Mouse (Mus musculus) midbrain, embryonic 16.5 days (tissue): ENCODE results near the gene Trpm1. TPM values are rescaled to one million over a fixed set of nuclear protein-coding genes. Genes with fewer than 3 reads are reported as not detected.

Experiments
- ATAC-seq: fragments of 200-750 bp; cut with Nextera tagmentation; 2 replicates; pipeline ENCODE4 v1.8.0; 2017; ENCODE audit warnings: moderate TSS enrichment
- H3K27ac ChIP-seq: fragments of 300-500 bp; sonication (generic); 2 replicates; pipeline ENCODE4 v1.5.1; 2014; ENCODE audit warnings: mild to moderate bottlenecking, low read length, mixed read lengths
- H3K27me3 ChIP-seq: fragments of 300-500 bp; sonication (generic); 2 replicates; pipeline ENCODE4 v1.6.1; 2014; ENCODE audit warnings: low read depth, low read length, mixed read lengths; ENCODE audit not compliant: control insufficient read depth, insufficient read depth
- H3K36me3 ChIP-seq: fragments of 300-500 bp; sonication (generic); 2 replicates; pipeline ENCODE4 v1.6.1; 2014; ENCODE audit warnings: mild to moderate bottlenecking, low read length, moderate library complexity, mixed read lengths; ENCODE audit not compliant: control insufficient read depth, insufficient read depth
- H3K4me1 ChIP-seq: fragments of 300-500 bp; sonication (generic); 2 replicates; pipeline ENCODE4 v1.6.1; 2014; ENCODE audit warnings: mild to moderate bottlenecking, low read length, mixed read lengths; ENCODE audit not compliant: control insufficient read depth, insufficient read depth
- H3K4me2 ChIP-seq: fragments of 300-500 bp; sonication (generic); 2 replicates; pipeline ENCODE4 v1.6.1; 2014; ENCODE audit warnings: mild to moderate bottlenecking, low read length, mixed read lengths
- H3K4me3 ChIP-seq: fragments of 300-500 bp; sonication (generic); 2 replicates; pipeline ENCODE4 v1.5.1; 2014; ENCODE audit warnings: low read depth, mild to moderate bottlenecking, low read length, moderate library complexity, mixed read lengths
- H3K9ac ChIP-seq: fragments of 300-500 bp; sonication (generic); 2 replicates; pipeline ENCODE4 v1.6.1; 2014; ENCODE audit warnings: low read depth, low read length, mixed read lengths
- H3K9me3 ChIP-seq: fragments of 300-500 bp; sonication (generic); replicated peaks from 2 replicates; pipeline ENCODE4 v1.6.1; 2014; ENCODE audit warnings: mild to moderate bottlenecking, low read length, mixed read lengths; ENCODE audit not compliant: control insufficient read depth, poor library complexity, severe bottlenecking
- WGBS: fragments of 180-500 bp; shearing (Covaris S2); extraction: QIAGEN DNeasy Blood & Tissue Kit; methylation state at CpG from one replicate; pipeline ENCODE4 v1.1.7; 2014; 5-methylcytosine and 5-hydroxymethylcytosine counted together
- polyA plus RNA-seq: library from polyadenylated mRNA; unstranded; fragments of >200 nt; fragmentation: Nextera tagmentation; extraction: Ambion mirVana; gene quantifications from 2 replicates; pipeline ENCODE4 v1.2.1, GENCODE M21; 2015

Trpm1 gene
- polyA plus RNA-seq, 1 experiment from 2014 or later, result 0.20 TPM

DNA sequence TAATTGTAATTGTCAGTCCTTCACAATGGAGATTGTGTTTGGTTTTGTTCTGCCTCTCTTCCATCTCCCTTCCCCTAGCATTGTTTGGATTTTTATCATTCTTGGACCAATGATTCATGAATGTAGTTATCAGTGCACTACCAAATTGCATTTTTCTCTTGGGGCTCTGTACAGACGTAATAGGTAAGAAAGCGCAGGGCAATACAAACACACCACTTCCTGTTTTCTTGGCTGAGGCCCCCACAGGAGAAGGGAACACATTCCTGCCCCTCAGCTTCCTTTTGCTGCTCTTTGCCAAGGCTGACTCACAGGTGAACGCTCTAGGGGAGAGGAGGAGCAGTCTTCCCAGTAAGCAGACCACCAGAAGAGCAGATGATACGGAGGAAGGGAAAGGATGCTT, 96.1 kb downstream of the Trpm1 start:
- H3K4me3 ChIP-seq, result no peak overlapping the region
- H3K9me3 ChIP-seq, result no peaks in the 10 kb centered on the region
- H3K9ac ChIP-seq, result no peak overlapping the region
- H3K4me1 ChIP-seq, result no peaks in the 10 kb centered on the region
- H3K27me3 ChIP-seq, result no peaks in the 10 kb centered on the region
- 86% methylated on average over 4 of the region's 4 CpGs for WGBS
- no peak overlapping the region for H3K4me2 ChIP-seq
- no peaks in the 10 kb centered on the region for H3K36me3 ChIP-seq
- ATAC-seq, result no peak
- H3K27ac ChIP-seq, result no peak overlapping the region

DNA sequence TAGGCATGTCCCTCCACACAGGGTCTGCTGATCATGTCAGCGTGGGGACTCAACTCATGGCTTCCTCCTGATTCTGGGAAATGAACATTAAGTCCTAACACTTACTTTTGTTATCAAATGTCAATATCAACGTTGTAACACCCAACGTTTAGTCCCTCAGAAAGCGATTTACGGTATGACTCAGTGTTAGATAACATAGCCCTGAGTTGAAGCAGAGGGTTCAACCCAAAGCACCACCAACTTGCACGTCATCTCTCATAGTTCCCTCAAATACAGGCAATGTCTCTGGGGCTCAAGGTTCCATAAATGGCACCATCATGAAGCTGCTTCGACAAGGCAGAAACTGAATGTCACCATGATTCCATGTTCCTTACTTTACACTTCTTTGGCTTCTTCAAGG, 96.8 kb downstream of the Trpm1 start:
- Histone ChIP-seq H3K27me3 (no peaks in the 10 kb centered on the region), H3K4me1 (no peaks in the 10 kb centered on the region), H3K4me3 (no peak overlapping the region), H3K9me3 (no peaks in the 10 kb centered on the region), H3K27ac (no peak overlapping the region), H3K9ac (no peak overlapping the region), H3K36me3 (no peaks in the 10 kb centered on the region), H3K4me2 (no peak overlapping the region)
- WGBS, result 95% methylated on average over 7 of the region's 7 CpGs
- ATAC-seq, result no peak

DNA sequence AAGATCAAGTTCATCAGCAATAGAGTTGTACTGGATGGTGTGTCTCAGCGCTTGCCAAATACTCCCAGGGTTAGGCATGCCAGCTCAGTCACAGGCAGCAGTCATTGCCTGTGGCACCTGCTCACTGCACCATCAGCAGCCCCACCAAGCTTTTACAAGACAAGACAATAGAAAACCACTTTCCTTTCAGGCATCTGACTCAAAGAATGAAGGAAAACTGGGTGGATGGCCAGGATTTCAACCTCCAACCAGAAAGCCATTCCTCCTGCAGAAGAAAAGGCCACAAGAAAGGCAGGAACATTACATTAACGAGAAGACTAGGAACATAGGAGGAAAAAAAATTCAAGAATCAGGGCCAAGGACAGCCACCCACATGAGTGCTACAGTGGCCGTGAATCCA, 100.1 kb downstream of the Trpm1 start:
- H3K9ac ChIP-seq, result no peak overlapping the region
- no peak overlapping the region for H3K27ac ChIP-seq
- no peak overlapping the region for H3K4me2 ChIP-seq
- no peak overlapping the region for H3K4me3 ChIP-seq
- ATAC-seq, result no peak
- no peaks in the 10 kb centered on the region for H3K36me3 ChIP-seq
- H3K4me1 ChIP-seq, result no peaks in the 10 kb centered on the region
- H3K27me3 ChIP-seq, result no peaks in the 10 kb centered on the region
- WGBS, result 93% methylated on average over 3 of the region's 3 CpGs
- H3K9me3 ChIP-seq, result no peaks in the 10 kb centered on the region

DNA sequence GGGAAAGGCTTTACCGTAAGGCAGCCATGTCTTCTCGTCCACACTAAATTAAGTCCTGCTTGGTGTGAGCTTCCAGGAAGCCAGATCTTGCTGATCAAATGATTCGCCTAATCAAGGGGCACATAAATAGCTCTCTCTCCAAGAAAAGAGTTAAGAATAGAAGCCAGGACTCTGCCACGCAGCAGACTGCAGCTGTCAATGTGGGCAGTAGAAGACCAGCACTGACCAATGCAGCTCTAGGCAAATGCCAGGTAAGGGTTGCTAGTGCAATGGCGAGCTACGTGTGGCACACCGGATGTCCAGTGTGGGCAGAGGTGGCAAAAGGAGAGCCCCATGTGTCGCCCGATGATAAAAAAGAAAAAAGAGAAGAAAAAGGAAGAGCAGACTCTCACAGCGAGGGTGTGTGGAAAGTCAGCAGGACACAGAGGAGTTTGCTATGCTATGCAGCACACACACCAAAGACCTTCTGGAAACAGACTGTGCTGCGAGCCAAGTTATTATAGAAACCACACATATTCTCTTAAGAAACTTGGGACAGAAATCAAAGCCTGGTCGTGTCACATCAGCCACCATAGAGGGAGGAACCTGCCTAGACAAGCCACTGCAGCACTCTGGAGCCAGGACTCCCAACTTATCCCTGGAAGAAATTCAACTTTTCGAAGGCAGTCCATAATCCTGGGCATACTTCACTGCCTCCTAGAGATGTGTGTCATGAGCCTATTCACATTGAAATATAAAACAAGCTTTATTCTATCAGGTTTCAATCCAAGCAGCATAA, 112.1 kb downstream of the Trpm1 start:
- Histone ChIP-seq H3K9me3 (peaks cover 6% of the 10 kb centered on the region), H3K4me2 (no peak overlapping the region), H3K4me3 (no peak overlapping the region), H3K27me3 (no peaks in the 10 kb centered on the region), H3K4me1 (no peaks in the 10 kb centered on the region; the same call in 1 of the 2 replicates), H3K27ac (no peak overlapping the region), H3K36me3 (no peaks in the 10 kb centered on the region), H3K9ac (no peak overlapping the region)
- no peak for ATAC-seq
- 88% methylated on average over 13 of the region's 13 CpGs for WGBS

DNA sequence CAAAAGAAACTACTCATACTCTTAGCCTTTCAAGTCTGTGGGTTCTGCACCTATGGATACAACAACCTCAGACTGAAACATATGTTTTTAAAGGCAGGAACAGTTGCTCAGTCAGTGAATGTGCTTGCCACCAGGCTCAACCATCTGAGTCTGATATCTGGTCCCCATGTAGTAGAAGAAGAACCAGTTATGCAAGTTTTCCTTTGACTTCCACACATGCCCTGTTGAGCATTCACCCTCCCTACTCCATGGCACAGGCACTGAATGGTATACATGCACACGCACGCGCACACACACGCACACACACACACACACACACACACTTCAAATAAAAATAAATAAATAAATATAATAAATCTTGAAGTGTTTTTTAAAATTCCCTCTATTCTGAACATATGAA, 113.0 kb downstream of the Trpm1 start:
- H3K4me1 ChIP-seq, result no peaks in the 10 kb centered on the region; the same call in 1 of the 2 replicates
- WGBS, result 97% methylated on average over 4 of the region's 4 CpGs
- no peak overlapping the region for H3K4me2 ChIP-seq
- no peak overlapping the region for H3K27ac ChIP-seq
- no peak overlapping the region for H3K9ac ChIP-seq
- no peaks in the 10 kb centered on the region for H3K9me3 ChIP-seq
- no peaks in the 10 kb centered on the region for H3K36me3 ChIP-seq
- no peak for ATAC-seq
- H3K4me3 ChIP-seq, result no peak overlapping the region
- no peaks in the 10 kb centered on the region for H3K27me3 ChIP-seq

DNA sequence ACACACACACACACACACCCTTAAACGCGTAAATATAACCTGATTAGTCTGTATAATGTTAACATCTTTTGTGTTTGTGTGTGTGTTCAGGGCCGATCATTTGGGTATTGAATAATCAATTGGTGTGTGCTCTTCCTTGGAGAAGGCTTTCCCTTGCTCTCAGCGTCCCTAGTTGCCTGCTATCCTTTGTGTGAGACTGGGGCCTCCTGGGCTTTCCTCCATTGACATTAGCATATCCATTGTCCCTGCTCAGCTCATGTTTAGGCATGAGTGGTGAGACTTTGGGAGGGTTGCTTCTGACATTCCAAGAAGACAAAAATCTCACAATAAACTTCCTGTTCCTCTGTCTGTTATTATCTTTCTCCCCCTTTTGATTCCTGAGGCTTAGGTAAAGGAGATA, 118.3 kb downstream of the Trpm1 start:
- Histone ChIP-seq H3K36me3 (no peaks in the 10 kb centered on the region), H3K4me3 (no peak overlapping the region), H3K4me1 (no peaks in the 10 kb centered on the region; the same call in 1 of the 2 replicates), H3K9ac (no peak overlapping the region), H3K27me3 (no peaks in the 10 kb centered on the region), H3K4me2 (no peak overlapping the region), H3K27ac (no peak overlapping the region), H3K9me3 (no peaks in the 10 kb centered on the region)
- peak; percentile 87 for ATAC-seq
- 10% methylated on average over 4 of the region's 4 CpGs for WGBS

DNA sequence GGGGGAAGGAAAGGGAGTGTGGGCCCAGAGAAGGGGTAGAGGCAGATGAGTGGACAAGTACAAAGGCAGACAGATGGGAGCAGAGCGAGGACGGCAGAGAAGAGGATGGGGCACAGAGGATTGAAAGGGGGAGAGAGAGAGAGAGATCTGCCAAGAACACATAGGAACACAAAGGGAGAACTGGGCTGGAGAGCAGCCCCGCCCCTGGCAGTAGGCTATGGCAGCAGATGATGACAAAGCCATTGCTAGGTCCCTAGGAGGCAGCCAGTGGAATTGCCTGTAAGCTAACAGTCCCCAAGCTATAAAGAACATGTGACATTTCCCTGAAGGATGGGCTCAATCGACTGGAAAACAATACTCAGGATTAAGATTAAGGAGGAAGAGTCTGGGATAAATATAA, 121.9 kb downstream of the Trpm1 start:
- Histone ChIP-seq H3K9me3 (no peaks in the 10 kb centered on the region), H3K4me3 (no peak overlapping the region), H3K27me3 (no peaks in the 10 kb centered on the region), H3K4me2 (no peak overlapping the region), H3K27ac (no peak overlapping the region), H3K36me3 (no peaks in the 10 kb centered on the region), H3K9ac (no peak overlapping the region), H3K4me1 (no peaks in the 10 kb centered on the region)
- WGBS, result 47% methylated on average over 4 of the region's 4 CpGs
- ATAC-seq, result no peak

DNA sequence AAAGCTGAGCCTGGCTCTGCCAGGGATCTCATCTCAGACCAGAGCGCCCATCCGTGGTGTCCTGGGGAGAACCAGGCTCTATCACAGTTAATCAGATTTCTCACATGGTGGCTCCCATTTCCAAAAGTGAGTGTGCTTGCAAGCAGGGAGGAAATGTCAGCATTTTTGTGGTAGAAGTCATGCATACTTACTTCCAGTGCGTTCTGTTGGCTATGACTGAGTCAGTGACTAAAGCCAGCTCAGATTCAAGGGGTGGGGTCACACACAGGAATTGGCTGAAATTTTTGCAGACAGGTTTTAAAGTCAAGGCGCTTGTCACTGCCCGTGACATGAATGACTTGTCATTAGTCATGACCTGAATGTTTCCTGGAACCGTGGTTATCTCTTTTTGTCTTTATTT, 123.3 kb downstream of the Trpm1 start:
- Histone ChIP-seq H3K27ac (no peak overlapping the region), H3K9ac (no peak overlapping the region), H3K4me2 (no peak overlapping the region), H3K27me3 (no peaks in the 10 kb centered on the region), H3K9me3 (no peaks in the 10 kb centered on the region), H3K4me3 (no peak overlapping the region), H3K36me3 (no peaks in the 10 kb centered on the region), H3K4me1 (no peaks in the 10 kb centered on the region)
- 58% methylated on average over 6 of the region's 6 CpGs for WGBS
- no peak for ATAC-seq

DNA sequence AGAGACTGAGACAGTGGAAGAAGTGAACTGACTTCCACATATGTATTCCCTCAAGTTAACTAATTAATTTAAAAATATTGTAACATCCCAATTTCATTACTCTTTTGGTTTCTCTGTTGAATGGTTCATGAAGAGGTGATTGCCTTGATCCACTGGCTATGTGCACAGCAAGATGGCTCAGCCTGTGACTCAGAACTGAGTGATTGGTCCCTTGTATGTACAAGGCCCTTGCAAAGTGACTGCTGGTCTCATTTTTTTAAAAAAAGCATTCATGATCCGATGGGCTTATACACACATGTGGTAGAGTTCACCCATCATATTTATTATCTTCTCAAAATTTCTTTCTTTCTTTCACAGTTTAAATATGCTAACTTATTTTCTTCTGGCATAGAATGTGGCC, 124.9 kb downstream of the Trpm1 start:
- no peak overlapping the region for H3K9ac ChIP-seq
- H3K4me2 ChIP-seq, result no peak overlapping the region
- WGBS, result 88% methylated on average over 1 of the region's 1 CpGs

More for the DNA sequence above, 124.9 kb downstream of the Trpm1 start:
- no peak for ATAC-seq
- Histone ChIP-seq H3K9me3 (no peaks in the 10 kb centered on the region), H3K4me3 (no peak overlapping the region), H3K4me1 (no peaks in the 10 kb centered on the region), H3K27ac (no peak overlapping the region), H3K27me3 (no peaks in the 10 kb centered on the region), H3K36me3 (no peaks in the 10 kb centered on the region)
